Mouse (Mus musculus) T-helper 1 cell (primary cell): Measurements from ENCODE around the gene Cptp.

ENCODE experiments used
- in situ Hi-C: fragments of 300-600 bp; cut with MboI, MseI; formaldehyde crosslinking; loops from one replicate; pipeline ENCODE4 v1.15.1; 2025; ENCODE audit warnings: high pct_unique_total_duplicates

Cptp gene

DNA sequence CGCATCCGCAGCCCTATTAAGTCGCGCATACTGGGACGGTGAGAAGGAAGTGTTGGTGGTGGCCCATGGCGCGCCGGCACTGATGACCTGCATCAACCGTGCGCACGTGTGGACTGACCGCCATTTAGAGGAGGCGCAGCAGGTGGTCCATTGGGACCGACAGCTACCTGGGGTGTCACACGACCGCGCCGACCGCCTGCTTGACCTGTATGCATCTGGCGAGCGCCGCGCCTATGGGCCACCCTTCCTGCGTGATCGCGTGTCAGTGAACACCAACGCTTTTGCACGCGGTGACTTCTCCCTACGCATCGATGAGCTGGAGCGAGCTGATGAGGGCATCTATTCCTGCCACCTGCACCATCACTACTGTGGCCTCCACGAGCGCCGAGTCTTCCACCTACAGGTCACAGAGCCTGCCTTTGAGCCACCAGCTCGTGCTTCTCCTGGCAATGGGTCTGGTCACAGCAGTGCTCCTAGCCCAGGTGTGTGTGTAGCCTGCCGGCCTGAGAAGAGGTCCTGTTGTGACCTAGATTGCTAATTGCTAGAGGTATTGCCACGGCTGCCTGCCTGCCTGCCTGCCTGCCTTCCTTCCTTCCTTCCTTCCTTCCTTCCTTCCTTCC, 27.5 kb downstream of the Cptp start:
- in situ Hi-C loops: no loop called here

GRCm38 (mm10) chr4:155841003-155841454, 28.2 kb downstream of the Cptp start:
- in situ Hi-C loops: no loop called here

DNA sequence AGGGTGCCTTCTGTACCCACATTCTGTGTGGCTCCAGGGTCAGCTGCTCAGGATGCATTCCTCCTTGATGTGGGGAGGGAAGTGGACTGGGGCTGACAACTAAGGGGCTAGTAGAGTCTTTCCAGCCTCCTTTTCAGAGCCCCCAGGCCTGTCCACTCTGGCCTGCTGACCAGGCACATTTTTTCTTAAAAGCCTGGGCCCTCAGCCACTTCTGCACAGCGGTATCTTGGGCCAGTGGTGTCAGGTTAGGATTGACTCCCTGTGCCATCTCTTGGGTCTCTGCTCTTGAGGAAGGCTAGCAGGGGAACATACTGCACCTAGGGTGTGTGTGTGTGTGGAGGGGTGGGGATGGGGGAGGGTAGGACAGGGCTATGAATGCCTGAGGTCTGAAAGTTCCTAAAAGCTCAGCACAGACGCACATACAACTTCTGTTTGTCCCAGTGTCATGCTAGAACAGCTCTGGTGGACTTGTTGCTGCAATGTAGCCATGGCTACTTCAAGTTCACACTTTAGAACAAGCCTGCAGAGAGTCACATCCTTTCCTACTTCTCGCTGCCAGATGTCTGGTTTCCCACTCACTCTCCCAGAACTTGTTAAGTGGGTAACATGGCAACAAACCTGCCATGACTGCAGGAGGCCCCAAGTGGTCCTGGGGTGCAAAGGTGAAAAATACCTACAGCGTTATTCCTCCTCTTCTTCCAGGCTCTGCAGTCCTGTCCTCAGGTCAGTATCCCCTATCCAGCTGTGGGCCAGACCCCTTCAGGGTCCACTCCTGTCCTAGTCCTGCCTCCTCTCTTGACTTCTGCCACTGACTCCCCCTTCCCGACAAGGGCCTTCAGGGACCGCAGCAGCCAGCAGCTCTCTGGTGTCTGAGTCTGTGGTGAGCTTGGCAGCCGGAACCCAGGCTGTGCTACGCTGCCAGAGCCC, 28.9 kb downstream of the Cptp start:
- in situ Hi-C loops: no loop called here

GRCm38 (mm10) chr4:155839483-155839910, 29.7 kb downstream of the Cptp start, which contains the start of gene Mxra8:
Mxra8 (plus strand) TSS chr4:155839680.
- in situ Hi-C loops: no loop called here

- in situ Hi-C loops: no loop called here
Measured at GRCm38 (mm10) chr4:155838187-155839153, 30.8 kb downstream of the Cptp start.

DNA sequence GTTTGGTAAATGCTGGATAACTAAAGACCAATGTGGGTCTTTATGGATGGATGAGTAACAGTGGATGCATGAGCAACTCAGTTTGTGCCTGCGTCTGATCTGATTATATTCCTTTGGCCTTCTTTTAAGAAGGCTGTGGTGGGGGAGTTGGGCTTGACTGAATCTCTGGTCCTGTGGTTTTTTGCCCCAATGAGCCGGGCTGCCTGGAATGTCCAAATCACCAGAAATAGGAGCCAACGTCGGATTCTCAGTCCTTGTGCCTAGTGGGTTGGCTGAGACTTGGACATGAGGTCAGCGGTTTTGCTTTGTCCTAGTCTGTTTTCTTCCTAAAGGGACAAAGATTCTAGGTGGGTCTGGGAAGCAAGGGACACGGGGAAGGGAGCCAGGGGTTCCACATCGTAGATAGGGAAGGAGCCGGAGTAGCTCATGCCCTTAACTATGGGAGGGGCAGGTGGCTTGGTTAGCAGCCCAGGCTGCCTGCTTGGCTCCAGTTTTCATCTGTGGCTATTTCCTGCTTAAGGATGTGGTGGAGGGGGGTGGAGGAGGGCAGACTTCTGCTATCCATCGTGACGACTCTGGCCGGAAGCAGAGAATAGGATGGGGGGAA, 31.7 kb downstream of the Cptp start:
- in situ Hi-C loops: no loop called here

GRCm38 (mm10) chr4:155833836-155834235, 35.4 kb downstream of the Cptp start:
- in situ Hi-C loops: no loop called here

- in situ Hi-C loops: no loop called here
Measured at GRCm38 (mm10) chr4:155833234-155833633, 36.0 kb downstream of the Cptp start.

DNA sequence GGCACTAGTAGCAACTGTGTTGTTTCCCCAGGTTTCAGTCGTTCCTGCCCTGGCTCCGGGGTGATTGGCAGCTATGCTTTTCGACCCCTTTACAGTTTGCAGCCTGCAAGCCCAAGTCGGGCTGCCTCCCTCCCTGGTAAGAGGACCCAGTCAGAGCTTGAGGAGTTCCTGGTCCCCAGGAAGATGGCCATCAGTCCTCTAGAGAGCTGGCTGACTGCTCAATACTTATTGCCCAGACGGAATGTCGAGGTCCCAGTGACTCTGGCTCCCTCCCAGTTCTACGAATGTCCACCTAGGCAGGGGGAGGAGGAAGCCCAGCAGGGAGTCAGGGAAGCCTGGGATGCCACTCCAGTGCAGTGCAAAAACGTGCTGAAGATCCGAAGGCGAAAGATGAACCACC, 36.9 kb downstream of the Cptp start:
- in situ Hi-C loops: no loop called here

- in situ Hi-C loops: no loop called here
Measured at GRCm38 (mm10) chr4:155831831-155832230, 37.4 kb downstream of the Cptp start.

DNA sequence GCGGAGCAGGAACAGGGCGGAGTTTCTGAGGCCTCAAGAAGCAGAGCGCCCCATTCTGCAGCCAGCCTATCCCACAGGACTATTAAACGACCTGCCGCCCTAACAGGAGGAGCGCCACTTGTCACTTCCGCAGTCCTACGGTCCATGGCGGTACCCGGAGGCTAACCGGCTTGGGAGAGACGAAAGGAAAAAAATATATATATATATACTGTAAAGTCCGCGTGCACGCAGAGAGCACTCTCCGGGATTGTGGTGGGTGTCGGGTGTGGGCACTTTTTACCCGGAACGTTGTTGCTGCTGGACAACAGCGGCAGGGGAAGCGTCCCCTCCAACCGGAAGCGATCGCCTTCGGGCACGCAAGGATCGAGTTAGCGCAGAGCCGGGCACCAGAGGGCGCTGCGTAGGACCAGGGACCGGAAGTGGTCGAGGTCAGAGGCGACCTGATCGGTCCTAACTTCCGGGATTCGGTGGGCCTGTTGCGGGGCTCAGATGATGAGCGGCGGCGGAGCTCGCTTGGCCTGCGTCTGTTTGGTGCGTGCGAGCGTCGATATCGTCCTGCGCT, 38.0 kb downstream of the Cptp start, which contains the start of gene Aurkaip1:
Gene Aurkaip1 (plus strand): TSS at position 68 of the 562 bp plus-strand sequence.
- in situ Hi-C loops: no loop called here

GRCm38 (mm10) chr4:155830596-155830995, 38.6 kb downstream of the Cptp start:
- in situ Hi-C loops: no loop called here

GRCm38 (mm10) chr4:155829866-155830265, 39.4 kb downstream of the Cptp start:
- in situ Hi-C loops: no loop called here

- in situ Hi-C loops: no loop called here
Measured at GRCm38 (mm10) chr4:155823443-155823842, 45.8 kb downstream of the Cptp start.

DNA sequence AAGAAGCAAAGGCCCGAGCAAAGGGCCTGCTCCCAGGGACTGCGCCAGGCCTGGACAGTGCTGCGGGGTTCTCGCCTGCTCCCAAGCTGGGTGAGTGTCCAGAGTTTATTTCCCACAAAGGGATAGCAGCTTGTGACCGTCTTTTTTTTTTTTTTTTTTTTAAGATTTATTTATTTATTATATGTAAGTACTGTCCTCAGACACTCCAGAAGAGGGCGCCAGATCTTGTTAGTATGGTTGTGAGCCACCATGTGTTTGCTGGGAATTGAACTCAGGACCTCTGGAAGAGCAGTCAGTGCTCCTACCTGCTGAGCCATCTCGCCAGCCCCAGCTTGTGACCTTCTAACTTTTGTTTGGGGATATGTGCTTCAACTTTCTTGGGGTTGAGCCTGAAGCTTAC, 48.2 kb downstream of the Cptp start:
- in situ Hi-C loops: no loop called here

GRCm38 (mm10) chr4:155817533-155817932, 51.7 kb downstream of the Cptp start:
- in situ Hi-C loops: no loop called here
